Mouse (Mus musculus) myocyte (in vitro differentiated cells): ENCODE data around the gene Fmo6. TPM values are rescaled to one million over a fixed set of nuclear protein-coding genes. Genes with fewer than 3 reads are reported as not detected.

Source experiments
- H3K27me3 ChIP-seq: one replicate; pipeline ENCODE4 v1.6.1; 2011; ENCODE audit not compliant: control insufficient read depth, insufficient read depth, insufficient read length
- H3K36me3 ChIP-seq: one replicate; pipeline ENCODE4 v1.6.1; 2011; ENCODE audit not compliant: control insufficient read depth, insufficient read depth
- H3K4me2 ChIP-seq: one replicate; pipeline ENCODE4 v1.6.1; 2011; ENCODE audit warnings: low read depth, control low read depth
- H3K4me3 ChIP-seq: one replicate; pipeline ENCODE4 v1.5.1; 2011; ENCODE audit warnings: mild to moderate bottlenecking, control low read depth, moderate library complexity
- H3K79me2 ChIP-seq: one replicate; pipeline ENCODE4 v1.6.1; 2011; ENCODE audit not compliant: control insufficient read depth, insufficient read depth
- H3ac ChIP-seq: one replicate; pipeline ENCODE4 v1.6.1; 2011; ENCODE audit not compliant: control insufficient read depth, insufficient read length
- CEBPB ChIP-seq: IDR thresholded peaks from 2 replicates; pipeline ENCODE4 v1.6.1; 2011; ENCODE audit warnings: mild to moderate bottlenecking, moderate library complexity; ENCODE audit not compliant: poor library complexity, insufficient read depth, severe bottlenecking
- E2F4 ChIP-seq: IDR thresholded peaks from one replicate; pipeline ENCODE4 v1.6.1; 2011; ENCODE audit warnings: mild to moderate bottlenecking, control low read depth, moderate library complexity; ENCODE audit not compliant: insufficient read depth
- MAX ChIP-seq: IDR thresholded peaks from one replicate; pipeline ENCODE4 v1.6.1; 2011; ENCODE audit warnings: low read depth, mild to moderate bottlenecking, control low read depth
- MYOD1 ChIP-seq, 3 experiments: IDR thresholded peaks; one replicate each; pipeline ENCODE4 v1.6.1; 2011; ENCODE audit warnings: control low read depth in 2 of 3, low read depth in 2 of 3, mild to moderate bottlenecking in 2 of 3, moderate library complexity in 1 of 3; ENCODE audit not compliant: insufficient read length in 2 of 3, control insufficient read depth in 1 of 3
- MYOG ChIP-seq, 3 experiments: IDR thresholded peaks; one replicate each; pipeline ENCODE4 v1.6.1; 2011; ENCODE audit warnings: control low read depth in 2 of 3, low read depth in 2 of 3, mild to moderate bottlenecking in 2 of 3; ENCODE audit not compliant: insufficient read length in 2 of 3, control insufficient read depth in 1 of 3, insufficient read depth in 1 of 3
- POLR2A ChIP-seq: IDR thresholded peaks from one replicate; pipeline ENCODE4 v1.6.1; 2011; ENCODE audit warnings: low read depth, mild to moderate bottlenecking, control low read depth, moderate library complexity; ENCODE audit not compliant: insufficient read length
- POLR2AphosphoS2 ChIP-seq: IDR thresholded peaks from one replicate; pipeline ENCODE4 v1.6.1; 2011; ENCODE audit warnings: low read depth, control low read depth; ENCODE audit not compliant: insufficient read length
- REST ChIP-seq: IDR thresholded peaks from one replicate; pipeline ENCODE4 v1.6.1; 2011; ENCODE audit warnings: mild to moderate bottlenecking, control low read depth, moderate library complexity; ENCODE audit not compliant: insufficient read depth, insufficient read length
- SRF ChIP-seq: IDR thresholded peaks from one replicate; pipeline ENCODE4 v1.6.1; 2011; ENCODE audit warnings: low read depth; ENCODE audit not compliant: control insufficient read depth, insufficient read length
- TCF12 ChIP-seq: IDR thresholded peaks from one replicate; pipeline ENCODE4 v1.6.1; 2011; ENCODE audit warnings: mild to moderate bottlenecking, control low read depth; ENCODE audit not compliant: poor library complexity, insufficient read depth, severe bottlenecking
- TCF3 ChIP-seq: IDR thresholded peaks from one replicate; pipeline ENCODE4 v1.6.1; 2011; ENCODE audit warnings: low read depth, control low read depth; ENCODE audit not compliant: insufficient read length
- USF1 ChIP-seq: IDR thresholded peaks from one replicate; pipeline ENCODE4 v1.6.1; 2011; ENCODE audit warnings: low read depth, mild to moderate bottlenecking, control low read depth, moderate library complexity
- polyA plus RNA-seq: library from polyadenylated mRNA; unstranded; fragments of >200 nt; fragmentation: generic; extraction: Trizol; gene quantifications from one replicate; pipeline ENCODE4 v1.2.1, GENCODE M21; 2012; ENCODE audit warnings: missing spikeins

The Fmo6 gene
- not detected for polyA plus RNA-seq

GRCm38 (mm10) chr1:162937415-162937814 is at the start of gene Fmo6:
TSS of gene Fmo6 (minus strand) at chr1:162937515.
- Histone ChIP-seq H3K36me3 (no peaks in the 10 kb centered on the region), H3K4me2 (no peak within 1 kb of the TSS), H3ac (no peak within 1 kb of the TSS), H3K4me3 (no peak within 1 kb of the TSS), H3K27me3 (no peaks in the 10 kb centered on the region), H3K79me2 (no peaks in the 10 kb centered on the region)
- TF ChIP-seq TCF12 (no peak), POLR2AphosphoS2 (no peak), MAX (no peak), E2F4 (no peak), POLR2A (no peak), USF1 (no peak), CEBPB (no peak), MYOG (IDR thresholded peaks at IDR 0.05; ENCODE audit: control insufficient read depth in 1 of 3, insufficient read depth in 1 of 3, insufficient read length in 2 of 3, low read depth in 2 of 3) (no peak), TCF3 (no peak), SRF (no peak)

DNA sequence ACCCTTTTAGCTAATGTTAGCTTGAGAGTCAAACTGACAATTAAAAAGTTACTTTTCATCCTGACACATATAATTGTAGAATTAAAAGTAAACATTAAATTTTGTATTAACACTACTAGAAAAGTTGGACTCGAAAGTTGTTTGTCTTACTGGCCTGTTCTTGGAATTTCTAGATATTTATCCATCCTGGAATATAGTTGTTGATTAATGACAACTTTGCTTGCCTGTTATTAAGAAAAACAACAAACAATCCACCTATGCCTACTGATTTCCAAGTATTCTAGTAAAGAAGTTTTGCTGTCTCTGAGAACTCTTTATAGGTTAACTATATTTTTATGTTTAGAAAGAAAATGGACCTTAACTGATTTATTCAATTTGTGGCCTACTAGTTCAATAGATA is 49.5 kb upstream of the Fmo6 start:
- Histone ChIP-seq H3K36me3 (no peaks in the 10 kb centered on the region), H3ac (no peak overlapping the region), H3K4me3 (no peak overlapping the region), H3K27me3 (no peaks in the 10 kb centered on the region), H3K79me2 (no peaks in the 10 kb centered on the region), H3K4me2 (no peak overlapping the region)
- TF ChIP-seq CEBPB: no peak
- no peak for TF ChIP-seq POLR2AphosphoS2
- TF ChIP-seq MAX: no peak
- TF ChIP-seq SRF: no peak
- no peak for TF ChIP-seq MYOG (IDR thresholded peaks at IDR 0.05; ENCODE audit: control insufficient read depth in 1 of 3, insufficient read depth in 1 of 3, insufficient read length in 2 of 3, low read depth in 2 of 3)
- no peak for TF ChIP-seq E2F4
- no peak for TF ChIP-seq TCF12
- no peak for TF ChIP-seq USF1
- no peak for TF ChIP-seq TCF3
- no peak for TF ChIP-seq MYOD1 (IDR thresholded peaks at IDR 0.05; ENCODE audit: control insufficient read depth in 1 of 3, insufficient read length in 2 of 3, low read depth in 2 of 3)
- TF ChIP-seq REST: no peak
- no peak for TF ChIP-seq POLR2A

DNA sequence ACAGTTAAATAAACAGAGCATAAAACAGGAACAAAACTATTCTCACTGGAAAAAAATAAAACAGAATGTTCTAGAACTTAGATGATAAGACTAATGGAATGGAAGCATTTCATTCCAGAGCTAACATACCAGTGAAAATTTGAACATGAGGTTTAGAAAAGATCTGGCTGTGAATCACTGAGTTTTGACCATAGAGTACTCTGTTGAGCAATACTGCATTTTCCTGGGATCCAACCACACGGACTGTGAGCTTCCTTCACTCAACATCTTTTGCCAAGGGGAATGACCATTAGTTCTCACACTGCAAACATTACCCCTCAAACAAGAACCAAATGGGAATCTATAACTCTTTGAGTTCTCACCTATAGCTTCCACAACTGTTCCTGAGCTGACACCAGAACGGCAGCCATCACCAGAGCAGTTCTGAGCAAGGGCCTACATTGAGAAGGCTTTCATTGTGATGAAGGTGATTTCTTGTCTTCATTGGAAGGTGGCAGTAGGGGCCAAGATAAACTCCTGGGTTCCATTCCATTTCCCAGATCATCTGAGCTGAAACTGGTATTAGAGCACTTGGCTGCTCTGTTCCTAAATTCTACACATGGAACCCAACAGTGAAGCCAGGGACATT is 48.9 kb upstream of the Fmo6 start:
- Histone ChIP-seq H3K4me3 (no peak overlapping the region), H3ac (no peak overlapping the region), H3K4me2 (no peak overlapping the region), H3K27me3 (no peaks in the 10 kb centered on the region), H3K79me2 (no peaks in the 10 kb centered on the region), H3K36me3 (no peaks in the 10 kb centered on the region)
- TF ChIP-seq TCF12 (no peak), POLR2AphosphoS2 (no peak)

DNA sequence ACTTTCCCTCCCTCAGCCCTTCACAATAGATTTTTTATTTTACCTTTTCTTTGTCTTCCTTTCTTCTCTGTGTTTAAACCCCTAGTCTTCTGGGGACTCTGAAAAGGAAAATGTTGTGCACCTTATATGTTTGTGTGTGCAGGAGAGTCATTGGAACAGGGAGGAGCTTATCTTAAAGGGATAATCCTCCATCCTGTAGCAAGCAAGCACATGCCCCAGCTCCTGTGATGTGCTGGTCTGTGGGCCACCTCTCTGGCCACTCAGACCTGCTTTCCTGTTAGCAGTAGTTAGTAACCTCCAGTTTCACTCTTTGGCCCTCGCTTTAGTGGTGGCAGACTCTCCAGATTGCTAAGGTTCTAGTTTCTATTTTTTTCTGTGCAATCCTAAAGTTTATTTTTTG is 47.1 kb upstream of the Fmo6 start, which contains the start of gene Fmo3:
TSS of gene Fmo3 (minus strand) at position 101 of the 400 bp plus-strand sequence.
- H3K79me2 ChIP-seq: no peaks in the 10 kb centered on the region
- no peak within 1 kb of the TSS for H3K4me2 ChIP-seq
- H3ac ChIP-seq: no peak within 1 kb of the TSS
- no peaks in the 10 kb centered on the region for H3K27me3 ChIP-seq
- no peak within 1 kb of the TSS for H3K4me3 ChIP-seq
- no peak for TF ChIP-seq REST
- TF ChIP-seq POLR2A: no peak
- no peak for TF ChIP-seq POLR2AphosphoS2
- no peaks in the 10 kb centered on the region for H3K36me3 ChIP-seq

- Histone ChIP-seq H3K4me3 (no peak overlapping the region), H3K79me2 (no peaks in the 10 kb centered on the region), H3K36me3 (no peaks in the 10 kb centered on the region), H3K4me2 (no peak overlapping the region), H3ac (no peak overlapping the region), H3K27me3 (no peaks in the 10 kb centered on the region)
- no peak for TF ChIP-seq E2F4
- TF ChIP-seq TCF3: no peak
- no peak for TF ChIP-seq POLR2A
- no peak for TF ChIP-seq TCF12
These were observed 26.2 kb upstream of the Fmo6 start for GRCm38 (mm10) chr1:162963556-162963955.

GRCm38 (mm10) chr1:162957422-162957821 is 20.1 kb upstream of the Fmo6 start:
- Histone ChIP-seq H3K4me3 (no peak overlapping the region), H3K79me2 (no peaks in the 10 kb centered on the region), H3ac (no peak overlapping the region), H3K4me2 (no peak overlapping the region), H3K27me3 (no peaks in the 10 kb centered on the region), H3K36me3 (no peaks in the 10 kb centered on the region)
- TF ChIP-seq MAX (no peak), POLR2AphosphoS2 (no peak), REST (no peak), SRF (no peak), POLR2A (no peak), MYOG (IDR thresholded peaks at IDR 0.05; ENCODE audit: control insufficient read depth in 1 of 3, insufficient read depth in 1 of 3, insufficient read length in 2 of 3, low read depth in 2 of 3) (no peak)
